Mouse (Mus musculus) cortical plate, adult 2 months (tissue): ENCODE results near the gene Mdh1b.

Source experiments
- CTCF ChIP-seq: fragments of 200-500 bp; IDR thresholded peaks from 2 replicates; pipeline ENCODE4 v1.5.1; 2011; ENCODE audit warnings: mild to moderate bottlenecking, control low read depth, low read length; ENCODE audit not compliant: insufficient read depth; ENCODE audit errors: extremely low read depth
- POLR2A ChIP-seq: fragments of 200-500 bp; IDR thresholded peaks from 2 replicates; pipeline ENCODE4 v1.6.1; 2011; ENCODE audit warnings: mild to moderate bottlenecking, low read length, control low read depth; ENCODE audit not compliant: insufficient read depth; ENCODE audit errors: extremely low read depth

DNA sequence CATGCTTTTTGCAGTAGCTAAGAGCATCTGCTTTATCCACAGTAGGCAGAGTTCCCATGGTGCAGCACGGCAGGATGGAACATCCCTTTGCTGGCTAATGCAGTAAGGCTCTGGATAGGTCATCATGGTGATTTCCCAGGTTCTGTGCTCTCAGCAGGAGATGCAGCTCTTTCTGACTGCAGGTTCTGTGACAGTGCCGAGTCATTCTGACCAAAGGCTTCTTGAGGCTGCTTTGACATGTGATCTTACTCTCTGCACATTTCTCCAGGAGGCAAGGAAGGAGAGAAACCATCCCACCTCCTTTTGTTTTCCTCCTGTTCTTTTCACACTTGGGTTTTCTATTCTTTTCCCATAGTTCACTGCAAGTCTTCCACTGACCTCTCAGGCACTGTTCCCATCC lies 25.9 kb upstream of the Mdh1b start:
- TF ChIP-seq POLR2A: no peak
- no peak for TF ChIP-seq CTCF
